Mouse (Mus musculus) forebrain, embryonic 10.5 days (tissue): ENCODE measurements around the gene Fam135a. TPM values are rescaled to one million over a fixed set of nuclear protein-coding genes. Genes with fewer than 3 reads are reported as not detected.
"Not testable (repeated sequence)": the region's sequence is repeated elsewhere in the genome, so short reads cannot be mapped to it uniquely, and the experiment has no call there.

Experiments used
- DNase-seq: peaks from one replicate; pipeline ENCODE4 v3.0.0-alpha.2; 2017; ENCODE audit warnings: low spot score; ENCODE audit errors: extremely low spot score
- H3K27ac ChIP-seq: fragments of 300-500 bp; sonication (generic); 2 replicates; pipeline ENCODE4 v1.5.1; 2016; ENCODE audit warnings: mild to moderate bottlenecking
- H3K27me3 ChIP-seq: fragments of 300-500 bp; sonication (generic); 2 replicates; pipeline ENCODE4 v1.6.1; 2016; ENCODE audit warnings: mild to moderate bottlenecking; ENCODE audit not compliant: poor library complexity, severe bottlenecking
- H3K36me3 ChIP-seq: fragments of 300-500 bp; sonication (generic); replicated peaks from 2 replicates; pipeline ENCODE4 v1.6.1; 2016; ENCODE audit warnings: mild to moderate bottlenecking, moderate library complexity
- H3K4me1 ChIP-seq: fragments of 300-500 bp; sonication (generic); 2 replicates; pipeline ENCODE4 v1.6.1; 2016
- H3K4me3 ChIP-seq: fragments of 300-500 bp; sonication (generic); 2 replicates; pipeline ENCODE4 v1.5.1; 2016; ENCODE audit warnings: mild to moderate bottlenecking, moderate library complexity
- H3K9me3 ChIP-seq: fragments of 300-500 bp; sonication (generic); 2 replicates; pipeline ENCODE4 v1.6.1; 2016; ENCODE audit warnings: mild to moderate bottlenecking, moderate library complexity
- WGBS: fragments of 180-500 bp; shearing (Covaris S2); methylation state at CpG from one replicate; pipeline ENCODE4 v1.1.7; 2016; 5-methylcytosine and 5-hydroxymethylcytosine counted together
- polyA plus RNA-seq: library from polyadenylated mRNA; unstranded; fragments of >200 nt; fragmentation: Nextera tagmentation; extraction: Ambion mirVana; gene quantifications from 2 replicates; pipeline ENCODE4 v1.2.1, GENCODE M21; 2016

The Fam135a gene
- polyA plus RNA-seq, 1 experiment from 2014 or later, result 41.1 TPM

GRCm38 (mm10) chr1:23983118-23983517 lies 117.0 kb downstream of the Fam135a start:
- H3K36me3 ChIP-seq, result no peaks in the 10 kb centered on the region
- H3K4me1 ChIP-seq, result peaks cover under 1% of the 10 kb centered on the region; the same call in 1 of the 2 replicates
- no peaks in the 10 kb centered on the region for H3K27me3 ChIP-seq
- H3K9me3 ChIP-seq, result no peaks in the 10 kb centered on the region
- H3K4me3 ChIP-seq, result no peak overlapping the region
- DNase-seq, result no peak
- WGBS, result 88% methylated on average over 3 of the region's 3 CpGs
- no peak overlapping the region for H3K27ac ChIP-seq

DNA sequence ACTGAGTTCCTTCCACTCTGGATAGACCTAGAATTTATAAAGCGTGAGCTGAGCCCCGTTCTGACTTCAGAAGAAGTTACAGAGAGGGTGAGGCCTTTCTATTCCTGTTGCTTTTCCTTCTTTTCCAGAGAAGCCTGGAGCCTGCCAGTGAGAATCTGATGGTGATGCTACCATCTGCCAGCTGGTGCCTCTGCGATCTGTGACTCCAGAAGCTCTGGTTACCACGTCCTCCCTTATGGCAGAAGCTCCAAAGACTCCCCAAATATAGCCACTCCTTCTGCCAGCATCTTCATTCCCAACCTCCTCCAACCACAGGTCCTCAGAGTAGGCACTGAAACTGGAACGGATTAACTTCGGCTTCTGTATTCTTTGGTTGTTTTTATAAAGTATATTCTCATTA lies 121.9 kb downstream of the Fam135a start:
- Histone ChIP-seq H3K27me3 (no peaks in the 10 kb centered on the region), H3K36me3 (no peaks in the 10 kb centered on the region), H3K27ac (no peak overlapping the region), H3K4me3 (no peak overlapping the region), H3K9me3 (no peaks in the 10 kb centered on the region; the same call in 1 of the 2 replicates), H3K4me1 (peaks cover 10% of the 10 kb centered on the region)
- DNase-seq, result no peak
- WGBS, result 89% methylated on average over 6 of the region's 6 CpGs

- H3K27me3 ChIP-seq, H3K9me3 ChIP-seq, H3K36me3 ChIP-seq, H3K4me3 ChIP-seq, H3K4me1 ChIP-seq, DNase-seq, H3K27ac ChIP-seq: not testable (repeated sequence)
- WGBS, result 91% methylated on average over 4 of the region's 4 CpGs
Observed at GRCm38 (mm10) chr1:23971159-23971558, 129.0 kb downstream of the Fam135a start.

DNA sequence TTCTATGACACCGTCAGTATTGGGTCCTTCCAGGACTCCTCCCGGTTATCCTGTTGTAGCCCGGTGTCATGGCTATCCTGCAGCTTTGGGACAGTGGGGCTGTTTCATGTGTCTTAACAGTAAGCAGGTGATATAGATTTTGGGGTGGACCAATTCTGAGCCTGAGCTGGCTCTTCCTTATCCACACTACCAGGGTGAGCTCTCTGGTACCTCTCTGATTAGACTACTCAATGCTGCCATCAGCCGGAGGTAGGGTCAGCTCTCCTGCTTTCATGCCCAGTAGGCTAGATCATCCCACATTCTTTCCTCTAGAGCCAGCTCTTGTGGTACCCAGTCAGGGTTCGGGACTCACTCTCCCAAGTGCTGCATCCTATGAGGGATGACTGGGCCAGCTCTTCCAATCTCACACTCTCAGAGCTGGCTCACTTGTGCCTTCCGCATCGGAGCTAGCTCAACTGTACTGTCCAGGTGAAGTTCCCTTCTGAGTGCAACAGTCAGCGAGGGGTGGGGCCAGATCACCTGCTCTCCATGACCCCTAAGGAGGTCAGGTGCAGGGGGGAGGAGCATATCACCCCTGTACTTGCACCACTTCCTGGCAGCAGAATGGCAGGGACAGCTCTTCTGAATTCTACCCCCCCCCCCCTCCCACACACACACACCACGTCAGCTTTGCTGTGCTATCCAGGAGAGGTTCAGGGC lies 132.0 kb downstream of the Fam135a start:
- no peaks in the 10 kb centered on the region for H3K4me1 ChIP-seq
- peaks cover 8% of the 10 kb centered on the region; the same call in 1 of the 2 replicates for H3K9me3 ChIP-seq
- H3K36me3 ChIP-seq, result no peaks in the 10 kb centered on the region
- H3K27ac ChIP-seq, result no peak overlapping the region
- WGBS, result 90% methylated on average over 9 of the region's 9 CpGs
- H3K4me3 ChIP-seq, result no peak overlapping the region
- no peaks in the 10 kb centered on the region for H3K27me3 ChIP-seq
- DNase-seq, result no peak

DNA sequence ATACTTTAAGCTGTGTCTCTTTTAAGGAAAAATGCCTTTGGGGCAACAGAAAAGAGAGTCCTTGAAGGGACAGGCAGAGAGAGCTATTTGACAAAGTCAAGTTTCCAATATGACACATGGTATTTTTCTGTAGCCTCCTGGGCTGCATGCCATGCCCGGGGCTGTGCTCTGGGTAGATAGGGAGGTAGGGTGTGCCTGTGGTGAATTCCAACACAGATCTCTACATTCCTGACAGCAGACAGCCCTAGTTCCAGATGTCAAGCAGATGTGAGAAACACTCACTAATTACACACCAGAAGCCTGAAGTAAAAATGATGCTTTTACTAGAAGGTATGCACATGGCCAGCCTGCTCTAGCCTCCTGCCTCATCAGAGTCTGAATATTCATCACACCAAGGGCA lies 133.9 kb downstream of the Fam135a start:
- no peak overlapping the region for H3K4me3 ChIP-seq
- H3K27me3 ChIP-seq, result no peaks in the 10 kb centered on the region
- no peaks in the 10 kb centered on the region for H3K36me3 ChIP-seq
- H3K27ac ChIP-seq, result no peak overlapping the region
- DNase-seq, result no peak
- 0 out of 2 replicates have a peak, but pooled peaks cover 3% of the 10 kb centered on the region for H3K4me1 ChIP-seq
- H3K9me3 ChIP-seq, result peaks cover 8% of the 10 kb centered on the region; the same call in 1 of the 2 replicates
- WGBS, result 81% methylated on average over 1 of the region's 1 CpGs

Other genes starting within 250 kb of the Fam135a start
- gene Smap1, start 178.0 kb downstream of the Fam135a start, polyA plus RNA-seq, result 29.1 and 29.4 TPM in 2 replicates
- 77.0 and 81.1 TPM in 2 replicates for gene Sdhaf4, start 94.7 kb downstream of the Fam135a start, polyA plus RNA-seq
- 20.3 and 32.1 TPM in 2 replicates for gene Col9a1, start 77.3 kb upstream of the Fam135a start, polyA plus RNA-seq